Mouse (Mus musculus) stomach, postnatal 0 days (tissue): Measurements from ENCODE around the gene Lins1. TPM values are rescaled to one million over a fixed set of nuclear protein-coding genes. Genes with fewer than 3 reads are reported as not detected.

ENCODE experiments used
- ATAC-seq: fragments of 200-750 bp; cut with Nextera tagmentation; 2 replicates; pipeline ENCODE4 v1.8.0; 2017; ENCODE audit not compliant: low FRiP score, low TSS enrichment
- DNase-seq: peaks from one replicate; pipeline ENCODE4 v3.0.0-alpha.2; 2016; ENCODE audit warnings: low spot score
- H3K27ac ChIP-seq: fragments of 300-500 bp; sonication (generic); replicated peaks from 2 replicates; pipeline ENCODE4 v1.5.1; 2014; ENCODE audit warnings: mild to moderate bottlenecking, control low read depth
- H3K27me3 ChIP-seq: fragments of 300-500 bp; sonication (generic); 2 replicates; pipeline ENCODE4 v1.6.1; 2014; ENCODE audit warnings: low read length; ENCODE audit not compliant: control insufficient read depth, insufficient read depth
- H3K36me3 ChIP-seq: fragments of 300-500 bp; sonication (generic); 2 replicates; pipeline ENCODE4 v1.6.1; 2014; ENCODE audit warnings: low read length, mixed read lengths; ENCODE audit not compliant: control insufficient read depth, insufficient read depth
- H3K4me1 ChIP-seq: fragments of 300-500 bp; sonication (generic); replicated peaks from 2 replicates; pipeline ENCODE4 v1.6.1; 2014; ENCODE audit warnings: antibody characterized with exemption; ENCODE audit not compliant: control insufficient read depth, insufficient read depth
- H3K4me2 ChIP-seq: fragments of 300-500 bp; sonication (generic); replicated peaks from 2 replicates; pipeline ENCODE4 v1.6.1; 2014; ENCODE audit warnings: low read depth, mild to moderate bottlenecking, control low read depth, moderate library complexity
- H3K4me3 ChIP-seq: fragments of 300-500 bp; sonication (generic); 2 replicates; pipeline ENCODE4 v1.5.1; 2014; ENCODE audit warnings: low read depth, low read length, control low read depth
- H3K9ac ChIP-seq: fragments of 300-500 bp; sonication (generic); 2 replicates; pipeline ENCODE4 v1.6.1; 2014; ENCODE audit warnings: mild to moderate bottlenecking, low read length, control low read depth, mixed read lengths
- H3K9me3 ChIP-seq: fragments of 300-500 bp; sonication (generic); 2 replicates; pipeline ENCODE4 v1.6.1; 2016; ENCODE audit warnings: low read length; ENCODE audit not compliant: control insufficient read depth
- CTCF ChIP-seq: IDR thresholded peaks from 2 replicates; pipeline ENCODE4 v1.5.1; 2016; ENCODE audit warnings: antibody characterized with exemption, low read depth, mild to moderate bottlenecking, moderate library complexity
- EP300 ChIP-seq: optimal IDR thresholded peaks from 2 replicates; pipeline ENCODE3; 2016; ENCODE audit warnings: antibody characterized with exemption
- WGBS: fragments of 180-500 bp; shearing (Covaris S2); extraction: QIAGEN DNeasy Blood & Tissue Kit; methylation state at CpG from one replicate; pipeline ENCODE4 v1.1.7; 2014; 5-methylcytosine and 5-hydroxymethylcytosine counted together
- polyA plus RNA-seq: library from polyadenylated mRNA; unstranded; fragments of >200 nt; fragmentation: Nextera tagmentation; extraction: Ambion mirVana; gene quantifications from 2 replicates; pipeline ENCODE4 v1.2.1, GENCODE M21; 2015

Lins1 gene
- polyA plus RNA-seq, 1 experiment from 2014 or later = 7.8 TPM

DNA sequence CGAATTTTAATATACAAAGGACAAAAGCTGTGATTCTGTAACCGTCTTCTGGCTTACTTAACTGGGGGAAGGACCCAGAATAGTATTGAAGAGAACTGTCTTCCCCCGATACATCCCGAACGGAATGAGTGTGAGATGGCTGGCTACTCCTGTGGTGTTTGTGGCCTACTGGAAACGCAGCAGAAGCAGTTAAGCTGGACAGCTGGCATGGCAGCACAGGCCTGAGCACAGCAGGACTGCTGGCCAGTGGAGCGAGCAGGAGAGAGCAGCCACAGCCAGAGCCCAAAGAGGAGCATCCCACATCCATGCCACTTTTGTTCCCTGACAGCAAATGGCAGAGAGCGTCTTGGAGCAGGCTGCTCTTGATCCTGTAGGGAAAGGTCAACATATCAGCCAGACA lies 51.7 kb downstream of the Lins1 start:
- Histone ChIP-seq H3K4me1 (no peaks in the 10 kb centered on the region), H3K36me3 (no peaks in the 10 kb centered on the region), H3K4me2 (no peak overlapping the region), H3K27ac (no peak overlapping the region), H3K27me3 (no peaks in the 10 kb centered on the region), H3K9me3 (no peaks in the 10 kb centered on the region), H3K9ac (no peak overlapping the region), H3K4me3 (no peak overlapping the region)
- ATAC-seq (no peak), DNase-seq (no peak)
- WGBS = 80% methylated on average over 8 of the region's 8 CpGs
- no peak for TF ChIP-seq EP300
- no peak for TF ChIP-seq CTCF

- Histone ChIP-seq H3K4me1 (no peaks in the 10 kb centered on the region), H3K9me3 (no peaks in the 10 kb centered on the region), H3K27ac (peak within 1 kb of the TSS; percentile 67), H3K27me3 (no peaks in the 10 kb centered on the region), H3K4me3 (peak within 1 kb of the TSS; percentile 27), H3K4me2 (peak within 1 kb of the TSS; percentile 42), H3K36me3 (no peaks in the 10 kb centered on the region), H3K9ac (peak within 1 kb of the TSS; percentile 14)
- DNase-seq = peak; percentile 41
- 41% methylated on average over 9 of the region's 9 CpGs for WGBS
- peak; percentile 71 for ATAC-seq
- TF ChIP-seq EP300 = peak; percentile 79
- peak; percentile 55 for TF ChIP-seq CTCF
Observed at GRCm38 (mm10) chr7:66743377-66743781, 53.7 kb downstream of the Lins1 start, which contains the start of gene Cers3. Gene Cers3, plus strand, starts transcription at chr7:66743504.

- Histone ChIP-seq H3K27ac (no peak overlapping the region), H3K27me3 (no peaks in the 10 kb centered on the region), H3K4me1 (no peaks in the 10 kb centered on the region), H3K4me3 (no peak overlapping the region), H3K4me2 (no peak overlapping the region), H3K9ac (no peak overlapping the region), H3K36me3 (no peaks in the 10 kb centered on the region), H3K9me3 (no peaks in the 10 kb centered on the region)
- TF ChIP-seq EP300 (no peak), CTCF (no peak)
- ATAC-seq (peak; percentile 76), DNase-seq (peak; percentile 29)
- 52% methylated on average over 7 of the region's 7 CpGs for WGBS
Observed at GRCm38 (mm10) chr7:66746972-66747371, 57.3 kb downstream of the Lins1 start.

DNA sequence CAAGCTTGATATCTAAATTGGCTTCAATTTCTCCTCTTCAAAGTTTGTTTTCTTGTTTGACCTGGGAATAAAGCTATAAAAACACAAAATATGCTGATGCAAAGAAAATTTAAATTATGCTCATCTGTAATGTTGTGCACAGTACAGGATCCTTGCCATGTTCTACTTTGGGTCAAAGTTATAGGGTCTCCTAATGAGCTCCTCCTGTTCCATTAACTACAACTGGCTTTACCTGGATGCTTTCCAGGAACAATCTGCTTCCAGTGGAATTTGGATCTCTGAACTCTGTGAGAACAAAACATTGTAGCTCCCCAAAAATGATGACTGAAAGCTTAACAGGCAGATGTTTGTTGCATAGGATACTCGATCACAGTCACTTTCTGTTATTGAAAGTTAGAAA lies 60.3 kb downstream of the Lins1 start:
- no peaks in the 10 kb centered on the region for H3K9me3 ChIP-seq
- WGBS = 63% methylated on average over 1 of the region's 1 CpGs
- H3K36me3 ChIP-seq = no peaks in the 10 kb centered on the region
- H3K4me1 ChIP-seq = no peaks in the 10 kb centered on the region
- H3K4me3 ChIP-seq = no peak overlapping the region
- ATAC-seq (no peak), DNase-seq (no peak)
- no peak overlapping the region for H3K4me2 ChIP-seq
- H3K27ac ChIP-seq = no peak overlapping the region
- TF ChIP-seq CTCF (no peak), EP300 (no peak)
- H3K9ac ChIP-seq = no peak overlapping the region
- H3K27me3 ChIP-seq = no peaks in the 10 kb centered on the region

- Histone ChIP-seq H3K4me3 (no peak overlapping the region), H3K9me3 (no peaks in the 10 kb centered on the region), H3K36me3 (no peaks in the 10 kb centered on the region), H3K4me2 (no peak overlapping the region), H3K9ac (no peak overlapping the region), H3K4me1 (no peaks in the 10 kb centered on the region), H3K27me3 (no peaks in the 10 kb centered on the region), H3K27ac (no peak overlapping the region; the same call in 1 of the 2 replicates)
- no peak for DNase-seq
- ATAC-seq = no peak
- TF ChIP-seq EP300 (no peak), CTCF (no peak)
- 72% methylated on average over 8 of the region's 8 CpGs for WGBS
Observed at GRCm38 (mm10) chr7:66753816-66754215, 64.1 kb downstream of the Lins1 start.

- no peaks in the 10 kb centered on the region for H3K4me1 ChIP-seq
- no peaks in the 10 kb centered on the region for H3K9me3 ChIP-seq
- DNase-seq (no peak), ATAC-seq (no peak; the same call in 1 of the 2 replicates)
- H3K27me3 ChIP-seq = no peaks in the 10 kb centered on the region
- no peak overlapping the region for H3K4me3 ChIP-seq
- 0 out of 2 replicates have a peak overlapping the region, but pooled peaks have one; percentile 13 for H3K27ac ChIP-seq
- WGBS = 57% methylated on average over 7 of the region's 7 CpGs
- H3K4me2 ChIP-seq = no peak overlapping the region
- no peak overlapping the region for H3K9ac ChIP-seq
- H3K36me3 ChIP-seq = no peaks in the 10 kb centered on the region
- TF ChIP-seq EP300 = no peak
- no peak for TF ChIP-seq CTCF
Observed at GRCm38 (mm10) chr7:66755611-66756010, 65.9 kb downstream of the Lins1 start.

Other genes starting within 250 kb of the Lins1 start
- gene Asb7, start 293 bp upstream of the Lins1 start, polyA plus RNA-seq = 5.0 and 5.9 TPM in 2 replicates
- 40.8 and 41.3 TPM in 2 replicates for gene Cers3, start 53.6 kb downstream of the Lins1 start, polyA plus RNA-seq
- gene Adamts17, start 149.8 kb downstream of the Lins1 start, polyA plus RNA-seq = 2.4 TPM in 2 replicates